Mouse (Mus musculus): ENCODE measurements at regions not wholly inside any gene's neighbourhood (a gene's known extent, or its start where the extent isn't known, plus 50 kb on each side); places are given as distances from the start of the nearest gene placed in this dataset.
A peak's percentile ranks its signal among the peaks of the same experiment; 100 is the strongest.

GRCm38 (mm10) chr17:45341573-45341972 lies 92.0 kb downstream of the Cdc5l start:
- no peak for DNase-seq

- DNase-seq = no peak
Observed at GRCm38 (mm10) chr17:45340851-45341250, 92.7 kb downstream of the Cdc5l start.

DNA sequence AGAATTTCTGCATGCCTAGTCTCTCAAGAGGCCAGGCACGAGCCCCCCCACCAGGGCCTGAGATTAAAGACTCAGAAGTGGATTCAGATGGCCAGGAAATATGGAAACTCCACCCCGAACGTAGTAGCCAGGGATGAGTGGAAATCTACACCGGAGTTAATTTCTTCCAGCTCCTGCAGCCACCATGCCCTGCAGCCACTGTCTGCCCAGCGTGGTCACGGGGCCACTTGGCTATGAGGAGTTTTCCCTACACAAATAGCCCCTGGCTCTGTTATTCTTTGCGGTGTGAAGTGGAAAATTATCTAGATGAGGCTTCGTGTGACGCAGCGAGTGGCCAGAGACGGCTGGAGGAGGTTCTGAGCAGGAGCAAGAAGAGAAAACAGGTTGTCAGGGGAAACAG lies 94.3 kb downstream of the Cdc5l start:
- no peak for DNase-seq

DNA sequence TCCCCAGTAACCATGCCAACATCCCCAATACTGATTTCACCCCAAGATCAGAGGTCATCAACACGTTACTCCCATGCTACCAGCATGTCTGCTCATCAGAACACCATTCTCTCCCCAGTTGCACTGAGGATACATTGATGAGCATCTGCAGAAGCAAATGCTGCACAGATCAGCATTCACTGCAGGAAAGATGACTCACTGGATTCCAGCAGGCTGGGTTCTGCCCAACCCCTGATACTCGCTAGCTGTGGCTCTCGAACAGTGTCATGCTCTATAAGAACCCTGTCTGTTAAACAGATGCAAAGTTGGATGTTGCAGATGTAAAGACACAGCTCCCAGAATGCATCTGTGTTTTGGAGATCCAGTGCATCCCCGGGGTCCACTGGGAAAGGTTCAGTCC lies 95.5 kb downstream of the Cdc5l start:
- DNase-seq = peak in 1 of 2 experiments; percentile 9

DNA sequence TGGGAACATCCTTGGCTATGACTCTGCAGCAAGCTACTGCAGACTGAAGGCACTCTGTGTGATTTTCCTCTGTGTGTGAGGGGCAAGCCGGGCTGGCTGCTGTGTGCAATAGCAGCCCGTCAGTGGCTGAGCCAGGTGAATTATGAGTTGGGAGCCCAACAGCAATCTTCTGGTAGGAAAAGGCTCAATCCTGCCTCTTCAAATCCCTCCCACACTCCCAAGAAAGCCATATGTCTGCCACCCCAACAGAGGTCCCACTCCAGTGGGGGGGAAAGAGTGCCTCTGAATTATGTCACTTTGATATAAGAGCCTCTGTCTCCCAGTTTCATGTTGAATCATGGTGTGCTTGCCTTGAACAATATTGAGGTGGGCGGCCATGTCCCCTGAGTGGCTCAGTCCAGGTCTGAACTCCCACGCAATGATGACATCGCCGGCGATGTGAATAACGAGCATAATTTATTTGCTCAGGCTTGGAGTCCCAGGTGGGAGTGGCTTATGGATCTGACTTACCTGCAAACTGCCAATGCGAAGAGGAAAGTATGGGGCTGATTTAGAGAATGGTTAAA lies 97.9 kb downstream of the Cdc5l start:
- no peak for DNase-seq

- DNase-seq = no peak
Observed at GRCm38 (mm10) chr17:45334732-45335381, 98.7 kb downstream of the Cdc5l start.

- DNase-seq = no peak
Observed at GRCm38 (mm10) chr17:45332321-45332720, 101.2 kb downstream of the Cdc5l start.

GRCm38 (mm10) chr17:45329241-45329640 lies 104.3 kb downstream of the Cdc5l start:
- DNase-seq = no peak

DNA sequence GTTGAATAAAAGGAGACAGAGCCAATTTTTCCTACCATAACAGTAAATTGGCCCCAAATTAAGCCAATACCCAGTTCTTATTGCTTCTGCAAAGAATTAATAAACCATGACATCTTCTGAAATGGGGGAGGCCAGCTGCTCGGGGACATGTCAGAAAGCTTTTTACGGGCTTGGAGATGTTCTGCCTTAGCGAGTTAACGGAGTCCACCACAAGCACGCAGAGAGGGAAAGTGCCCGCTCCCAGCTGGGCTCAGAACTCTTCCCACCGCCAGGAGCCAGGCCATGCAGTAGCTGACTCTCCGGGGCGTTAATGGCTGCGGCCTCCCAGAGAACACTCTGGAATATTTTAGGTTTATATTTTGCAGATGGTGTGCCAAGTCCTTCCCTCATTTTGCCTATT lies 106.8 kb downstream of the Cdc5l start:
- no peak for DNase-seq

- DNase-seq = no peak
Observed at GRCm38 (mm10) chr17:45326173-45326572, 107.4 kb downstream of the Cdc5l start.

- peak; percentile 20 to 55 for DNase-seq
Observed at GRCm38 (mm10) chr17:45322842-45323241, 110.7 kb downstream of the Cdc5l start.

DNA sequence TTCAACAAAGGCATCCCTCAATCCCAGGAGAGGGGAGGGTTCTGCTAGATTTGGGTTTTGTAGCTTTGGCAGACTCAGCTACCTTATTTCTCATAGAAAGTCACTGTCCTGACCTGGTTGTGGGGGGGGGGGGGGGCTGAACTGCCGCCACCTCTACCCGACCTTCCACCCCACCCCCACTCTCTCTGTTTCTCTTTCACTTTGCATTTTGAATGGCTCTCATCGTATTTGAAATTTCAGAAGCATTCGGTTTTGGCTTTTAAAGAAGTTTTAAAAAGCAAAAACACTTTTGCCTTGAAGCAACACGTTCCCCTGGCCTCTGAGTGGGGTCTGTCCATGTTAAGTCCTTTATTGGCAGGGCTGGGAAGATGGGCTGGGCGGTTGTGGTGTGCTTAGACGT lies 113.5 kb downstream of the Cdc5l start:
- no peak for DNase-seq

DNA sequence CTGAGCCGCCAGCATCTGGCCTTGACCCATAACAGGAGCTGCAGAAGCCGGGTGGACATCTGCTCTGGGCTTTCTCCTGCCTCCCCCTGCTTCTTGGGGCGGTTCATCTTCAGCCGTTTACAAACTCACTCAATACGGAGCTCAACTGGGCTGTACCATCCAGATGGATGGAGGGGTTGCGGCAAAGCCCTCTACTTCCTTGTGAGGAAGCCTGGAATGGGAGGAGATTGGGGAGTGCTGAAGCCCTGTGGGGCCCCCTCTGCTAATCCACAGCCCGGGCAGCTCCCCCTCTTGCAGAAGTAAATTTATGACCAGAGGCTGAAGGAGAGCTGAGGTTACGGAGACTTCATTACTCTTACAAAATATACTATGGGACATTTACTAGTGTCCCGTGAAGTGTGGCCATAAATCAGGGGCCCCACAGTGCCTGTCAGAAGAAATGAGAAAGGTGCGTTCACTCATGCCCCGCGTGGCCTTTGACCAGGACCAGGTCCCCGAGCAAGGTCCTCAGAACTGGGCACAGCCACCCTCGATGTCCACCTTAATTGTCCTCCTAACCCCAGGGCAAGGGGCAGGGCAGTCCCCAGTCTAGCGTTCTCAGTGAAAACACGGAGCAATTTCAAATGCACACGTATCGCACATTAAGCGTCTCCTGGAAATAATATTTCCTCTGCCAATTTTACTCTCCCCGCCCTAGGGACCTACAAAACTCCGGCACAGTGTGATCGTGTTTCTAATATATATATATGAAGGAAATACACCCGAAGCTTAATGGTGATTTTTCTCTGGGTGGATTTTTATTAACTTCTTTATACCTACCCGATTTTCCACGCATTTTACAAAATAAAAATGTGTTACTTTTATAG lies 115.1 kb downstream of the Cdc5l start:
- peak in 1 of 2 experiments; percentile 13 for DNase-seq

DNA sequence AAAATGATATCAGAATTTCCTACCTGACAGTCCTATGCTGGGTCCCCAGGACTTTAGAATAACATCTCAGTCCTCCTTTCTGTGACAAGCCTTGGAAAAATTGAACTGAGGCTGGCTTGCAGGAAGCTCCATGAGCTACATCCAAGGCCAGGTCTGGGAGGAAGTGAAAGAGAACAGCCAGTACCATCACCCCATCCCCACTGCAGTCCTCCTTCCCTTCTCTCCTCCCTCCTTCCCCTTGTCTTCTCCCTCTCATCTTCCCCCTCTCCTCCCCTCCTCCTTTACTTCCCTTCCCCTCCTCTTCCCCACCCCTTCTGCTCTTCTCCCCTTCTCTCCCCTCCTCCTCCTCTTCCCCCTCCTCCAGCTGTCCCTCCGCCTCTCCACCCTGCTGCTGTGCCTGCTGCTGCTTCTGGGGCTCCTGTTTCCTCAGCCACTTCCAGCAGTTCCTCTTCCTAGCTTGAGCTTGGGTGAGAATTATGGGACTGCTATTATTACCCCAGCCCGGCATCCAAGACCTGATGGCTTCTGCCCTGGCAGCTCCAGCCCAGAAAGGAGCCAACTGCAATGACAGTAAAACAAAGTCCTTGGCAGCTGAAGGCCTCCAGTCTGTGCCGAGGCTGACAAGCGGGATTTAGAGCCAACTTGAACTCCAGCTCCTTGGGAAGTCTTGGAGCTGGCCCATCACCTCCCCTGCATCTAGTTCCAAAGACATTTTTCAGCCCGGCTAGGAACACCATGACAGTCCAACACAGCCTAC lies 120.8 kb downstream of the Cdc5l start:
- DNase-seq = peak; percentile 73 to 78

GRCm38 (mm10) chr17:45306506-45306905 lies 127.0 kb downstream of the Cdc5l start:
- DNase-seq = no peak

DNA sequence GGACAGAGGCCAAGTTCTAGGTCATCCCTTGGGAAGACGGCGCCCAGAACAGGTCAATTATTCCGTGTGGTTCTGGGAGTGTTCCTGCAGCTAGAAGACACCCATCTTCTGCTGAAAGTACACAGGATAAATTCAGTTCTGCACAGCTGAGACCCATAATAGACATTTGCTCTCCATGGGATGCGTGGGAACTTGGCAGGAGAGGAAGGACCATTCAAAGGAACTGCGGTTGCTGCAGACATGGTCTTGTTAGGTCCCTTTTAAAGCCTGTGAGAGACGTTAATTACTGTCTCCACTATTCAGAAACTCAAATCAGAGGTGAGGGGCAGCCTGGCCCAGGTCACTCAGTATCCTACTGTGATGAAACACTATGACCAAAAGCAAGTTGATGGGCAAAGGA lies 130.4 kb downstream of the Cdc5l start:
- no peak for DNase-seq

GRCm38 (mm10) chr17:45298355-45298754 lies 135.2 kb downstream of the Cdc5l start:
- no peak for DNase-seq

GRCm38 (mm10) chr17:45297860-45298259 lies 135.7 kb downstream of the Cdc5l start:
- DNase-seq = no peak

DNA sequence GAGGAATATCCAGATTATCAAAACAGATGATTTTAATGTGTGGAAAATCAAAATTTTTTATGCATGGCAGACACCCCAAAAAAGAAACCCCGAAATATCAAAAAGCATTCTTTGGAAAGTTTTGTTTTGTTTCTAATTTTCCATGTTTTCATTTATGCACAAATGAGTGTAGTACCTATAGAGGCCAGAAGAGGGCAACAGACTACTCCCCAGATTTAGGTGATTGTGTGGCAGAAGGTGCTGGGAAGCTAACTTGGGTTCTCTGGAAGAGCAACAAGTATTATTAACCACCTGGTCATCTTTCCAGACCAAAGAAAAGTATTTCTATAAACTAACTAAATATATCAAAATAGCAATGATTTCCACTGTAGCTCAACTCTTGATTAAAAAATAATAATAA lies 137.2 kb downstream of the Cdc5l start:
- no peak for DNase-seq

DNA sequence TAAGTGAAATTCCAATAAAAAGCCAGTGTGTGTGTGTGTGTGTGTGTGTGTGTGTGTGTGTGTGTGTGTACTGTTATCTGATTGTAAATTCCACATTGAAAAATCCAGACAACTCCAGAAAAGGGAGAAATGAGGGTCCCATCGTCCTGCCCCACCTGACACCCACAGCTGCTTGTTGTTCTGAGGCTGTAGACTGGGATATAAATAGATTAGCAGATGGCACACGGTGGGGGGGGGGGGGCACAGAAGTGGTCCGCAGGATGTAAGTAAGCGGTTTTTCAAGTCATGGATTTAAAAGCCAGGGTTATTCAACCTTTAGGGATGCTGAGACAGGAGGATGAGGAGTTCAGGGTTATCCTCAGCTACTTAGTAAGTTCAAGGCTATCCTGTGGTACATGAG lies 138.7 kb downstream of the Cdc5l start:
- DNase-seq = no peak

- no peak for DNase-seq
Observed at GRCm38 (mm10) chr17:45294256-45294865, 139.2 kb downstream of the Cdc5l start.

DNA sequence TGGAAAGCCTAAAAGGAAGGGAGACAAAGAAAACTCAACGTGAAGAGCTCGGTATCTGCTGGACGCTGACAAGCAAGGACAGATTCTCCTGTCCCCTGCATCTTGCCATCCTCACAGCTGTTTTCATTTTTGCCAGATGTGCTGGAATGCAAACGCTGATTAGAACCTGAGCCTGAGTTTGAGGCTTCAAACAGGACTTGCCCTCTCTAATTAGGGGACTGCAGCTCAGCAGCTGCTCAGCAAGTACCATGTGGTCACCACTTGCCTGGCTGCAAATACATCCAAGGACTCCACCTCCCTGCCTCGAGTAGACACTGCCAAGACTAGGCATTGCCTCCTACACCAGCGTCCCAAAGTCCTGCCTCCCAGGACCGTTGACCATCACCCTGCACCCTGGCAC lies 140.7 kb downstream of the Cdc5l start:
- DNase-seq = no peak
